Mouse (Mus musculus): Measurements from ENCODE around the gene Nxpe4. TPM values are rescaled to one million over a fixed set of nuclear protein-coding genes. Genes with fewer than 3 reads are reported as not detected.
"Not testable (repeated sequence)": the region's sequence is repeated elsewhere in the genome, so short reads cannot be mapped to it uniquely, and the experiment has no call there.

Gene Nxpe4
- polyA plus RNA-seq (2012; rRNA removed): 0.22 and 0.60 TPM in 2 replicates

DNA sequence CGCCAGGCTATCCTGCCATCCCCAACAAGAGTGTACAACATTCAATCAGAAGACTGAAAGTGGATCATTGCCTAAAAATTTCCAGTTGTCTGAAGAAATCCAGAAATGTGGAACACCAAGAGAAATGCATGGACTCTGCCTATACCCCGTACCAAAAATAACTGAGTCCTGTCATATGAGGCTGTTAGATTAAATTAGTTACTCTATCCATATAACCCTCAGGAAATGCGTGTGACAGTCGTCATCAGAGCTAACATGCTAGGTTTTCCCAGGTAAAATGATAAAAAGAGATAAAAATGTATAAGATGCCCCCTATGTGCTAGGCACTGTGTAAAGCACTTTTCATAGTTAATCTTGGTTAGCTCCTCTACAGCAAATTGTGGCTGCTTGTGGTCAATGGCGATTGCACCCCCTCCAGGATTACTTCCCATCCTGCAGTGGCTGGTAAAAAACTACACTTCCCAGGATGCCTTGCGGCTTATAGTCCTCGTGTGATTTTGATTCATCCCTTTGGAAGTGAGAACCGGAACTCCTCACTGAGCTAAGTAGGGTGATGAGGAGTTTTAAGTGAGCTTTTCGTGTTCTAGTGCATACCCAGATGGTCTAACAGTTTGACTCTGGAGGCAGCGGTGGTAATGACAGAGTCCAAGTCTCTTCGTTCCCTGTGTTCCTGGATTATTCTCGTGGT, at the start of gene Nxpe4:
Gene Nxpe4, plus strand, starts transcription at position 519 of the 688 bp plus-strand sequence.
- Histone ChIP-seq H3K27me3 (ENCODE audit: control insufficient read depth, insufficient read depth, low read length) (no peaks in the 10 kb centered on the region), H3K4me1 (ENCODE audit: control insufficient read depth, insufficient read depth, insufficient read length, low read length) (no peaks in the 10 kb centered on the region), H3K27ac (ENCODE audit: insufficient read depth, low read depth, low read length) (no peak within 1 kb of the TSS), H3K36me3 (ENCODE audit: control insufficient read depth, insufficient read depth, low read length) (no peaks in the 10 kb centered on the region), H3K4me3 (ENCODE audit: low read depth, low read length) (no peak within 1 kb of the TSS; the same call in 1 of the 2 replicates)
- WGBS: 35% methylated on average over 12 of the region's 12 CpGs
- no peak for TF ChIP-seq POLR2A (IDR thresholded peaks at IDR 0.05; ENCODE audit: low read depth, low read length)
- TF ChIP-seq CTCF (IDR thresholded peaks at IDR 0.05; ENCODE audit: extremely low read depth, insufficient read length, insufficient replicate concordance, low read depth, low read length): no peak

DNA sequence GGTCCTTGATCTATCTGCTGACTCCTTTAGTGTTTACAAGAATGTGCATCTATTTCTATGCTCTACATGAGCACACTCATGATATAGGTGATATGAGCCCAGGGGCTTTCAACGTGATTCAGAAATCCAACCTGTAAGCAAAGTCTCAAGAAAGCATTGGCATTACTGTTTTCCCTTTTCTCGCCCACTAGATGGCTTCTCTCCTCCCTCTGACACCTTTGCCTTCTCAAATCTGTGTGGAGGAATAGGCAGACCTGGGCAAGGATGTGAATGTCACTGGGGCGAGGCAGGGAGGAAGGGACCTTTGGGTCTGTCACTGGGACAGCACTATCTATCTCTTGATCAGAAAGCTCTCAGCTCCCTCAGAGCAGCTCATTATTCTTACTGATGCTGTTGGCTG, 35.0 kb upstream of the Nxpe4 start:
- 15% methylated on average over 3 of the region's 3 CpGs for WGBS
- Histone ChIP-seq H3K4me1 (ENCODE audit: control insufficient read depth, insufficient read depth, insufficient read length, low read length) (no peaks in the 10 kb centered on the region), H3K27ac (ENCODE audit: insufficient read depth, low read depth, low read length) (no peak overlapping the region)

DNA sequence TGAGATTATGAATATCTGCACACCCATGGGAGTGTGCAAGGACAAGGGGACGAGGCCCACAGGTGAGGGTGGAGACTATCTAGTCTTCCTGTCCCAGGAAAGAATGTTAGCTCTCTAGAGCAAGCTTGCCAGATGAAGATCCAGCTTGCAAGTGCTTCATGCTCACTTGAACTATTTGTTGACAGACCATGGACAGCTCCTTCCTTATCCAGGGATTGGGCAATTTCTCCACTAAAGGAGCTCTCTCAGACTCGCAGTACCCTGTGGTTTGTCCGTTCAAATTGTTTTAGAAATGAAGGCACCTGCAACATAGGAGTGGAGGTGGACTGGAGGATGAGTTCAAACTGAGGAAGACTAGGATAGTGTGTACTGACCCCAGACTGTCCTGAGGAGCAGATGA, 24.3 kb upstream of the Nxpe4 start:
- no peaks in the 10 kb centered on the region for H3K4me1 ChIP-seq (ENCODE audit: control insufficient read depth, insufficient read depth, insufficient read length, low read length)
- H3K27ac ChIP-seq (ENCODE audit: insufficient read depth, low read depth, low read length): no peak overlapping the region
- no peak overlapping the region for H3K4me3 ChIP-seq (ENCODE audit: low read depth, low read length)
- H3K36me3 ChIP-seq (ENCODE audit: control insufficient read depth, insufficient read depth, low read length): no peaks in the 10 kb centered on the region
- TF ChIP-seq CTCF (IDR thresholded peaks at IDR 0.05; ENCODE audit: extremely low read depth, insufficient read length, insufficient replicate concordance, low read depth, low read length) (no peak), POLR2A (IDR thresholded peaks at IDR 0.05; ENCODE audit: low read depth, low read length) (no peak)
- H3K27me3 ChIP-seq (ENCODE audit: control insufficient read depth, insufficient read depth, low read length): no peaks in the 10 kb centered on the region
- WGBS: 9% methylated on average over 3 of the region's 3 CpGs

More for the DNA sequence above, 35.0 kb upstream of the Nxpe4 start:
- Histone ChIP-seq H3K27me3 (ENCODE audit: control insufficient read depth, insufficient read depth, low read length) (no peaks in the 10 kb centered on the region), H3K4me3 (ENCODE audit: low read depth, low read length) (no peak overlapping the region), H3K36me3 (ENCODE audit: control insufficient read depth, insufficient read depth, low read length) (no peaks in the 10 kb centered on the region)
- no peak for TF ChIP-seq CTCF (IDR thresholded peaks at IDR 0.05; ENCODE audit: extremely low read depth, insufficient read length, insufficient replicate concordance, low read depth, low read length)
- TF ChIP-seq POLR2A (IDR thresholded peaks at IDR 0.05; ENCODE audit: low read depth, low read length): no peak

DNA sequence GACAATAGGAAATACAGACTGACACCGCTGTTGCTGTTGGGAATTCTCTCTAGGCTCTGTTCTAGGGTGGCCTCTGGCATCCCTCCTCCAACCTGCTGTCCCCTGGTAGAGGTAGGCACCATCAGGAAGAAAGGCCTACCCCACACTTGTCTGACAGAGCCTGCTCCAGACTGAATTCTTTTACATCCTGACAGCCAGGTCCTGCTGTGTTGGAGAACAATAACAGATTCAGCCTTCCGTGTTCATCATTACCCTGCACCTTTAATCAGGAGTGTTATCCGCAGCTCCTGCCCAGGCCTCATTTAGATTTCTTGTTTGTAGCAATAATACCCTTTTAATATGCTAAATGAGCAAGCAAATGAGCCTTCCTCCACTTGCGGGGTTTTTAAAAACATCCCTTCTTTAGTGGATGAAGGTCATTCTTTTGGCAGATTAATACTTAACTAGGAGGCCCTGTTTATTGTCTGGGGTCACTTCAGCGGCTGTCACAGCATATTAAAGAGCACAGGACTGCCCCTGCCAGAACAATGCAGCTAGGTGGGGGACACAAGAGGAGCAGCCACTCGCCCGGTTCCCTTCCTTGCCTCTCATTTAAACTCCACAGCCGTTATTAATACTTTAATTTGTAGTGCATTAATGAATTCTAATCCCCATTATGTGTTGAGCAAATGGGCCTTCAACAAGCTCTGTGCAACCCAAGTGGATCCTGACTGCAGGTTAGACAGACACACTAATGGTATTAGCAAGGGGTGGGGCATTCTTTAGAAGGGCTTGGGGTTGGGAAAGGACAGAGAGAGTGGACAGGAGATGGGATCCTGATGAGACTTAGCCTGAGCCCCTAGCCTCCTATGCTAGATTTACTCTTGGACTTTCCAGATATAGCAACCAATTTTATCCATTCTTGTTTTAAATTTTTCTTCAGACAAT, 21.1 kb upstream of the Nxpe4 start:
- Histone ChIP-seq H3K27ac (ENCODE audit: insufficient read depth, low read depth, low read length) (no peak overlapping the region), H3K4me3 (ENCODE audit: low read depth, low read length) (no peak overlapping the region), H3K36me3 (ENCODE audit: control insufficient read depth, insufficient read depth, low read length) (no peaks in the 10 kb centered on the region), H3K27me3 (ENCODE audit: control insufficient read depth, insufficient read depth, low read length) (no peaks in the 10 kb centered on the region), H3K4me1 (ENCODE audit: control insufficient read depth, insufficient read depth, insufficient read length, low read length) (no peaks in the 10 kb centered on the region)
- WGBS: 31% methylated on average over 8 of the region's 8 CpGs
- TF ChIP-seq POLR2A (IDR thresholded peaks at IDR 0.05; ENCODE audit: low read depth, low read length) (no peak), CTCF (IDR thresholded peaks at IDR 0.05; ENCODE audit: extremely low read depth, insufficient read length, insufficient replicate concordance, low read depth, low read length) (no peak)

DNA sequence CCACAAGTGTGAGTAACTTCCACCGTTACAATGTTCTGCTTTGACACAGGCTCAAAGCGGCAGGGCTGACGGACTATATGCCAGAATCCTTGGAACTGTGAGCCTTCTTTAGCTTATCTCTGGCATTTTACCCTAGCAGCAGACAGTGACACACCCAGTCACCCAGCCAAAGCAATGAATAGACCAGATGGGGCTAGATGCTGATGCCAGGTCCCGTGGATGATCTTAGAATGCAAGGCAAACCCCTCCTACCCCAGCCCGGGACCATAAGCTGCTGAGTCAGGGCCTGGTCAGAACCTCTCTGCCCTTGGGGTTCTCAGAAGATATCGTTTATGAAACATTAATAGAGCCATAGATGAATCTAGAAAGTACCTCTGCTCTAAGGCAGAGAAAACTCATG, 19.2 kb upstream of the Nxpe4 start:
- no peaks in the 10 kb centered on the region for H3K27me3 ChIP-seq (ENCODE audit: control insufficient read depth, insufficient read depth, low read length)
- no peaks in the 10 kb centered on the region for H3K36me3 ChIP-seq (ENCODE audit: control insufficient read depth, insufficient read depth, low read length)
- WGBS: 74% methylated on average over 6 of the region's 6 CpGs
- H3K27ac ChIP-seq (ENCODE audit: insufficient read depth, low read depth, low read length): no peak overlapping the region
- TF ChIP-seq POLR2A (IDR thresholded peaks at IDR 0.05; ENCODE audit: low read depth, low read length): no peak
- no peak for TF ChIP-seq CTCF (IDR thresholded peaks at IDR 0.05; ENCODE audit: extremely low read depth, insufficient read length, insufficient replicate concordance, low read depth, low read length)
- no peak overlapping the region for H3K4me3 ChIP-seq (ENCODE audit: low read depth, low read length)
- no peaks in the 10 kb centered on the region for H3K4me1 ChIP-seq (ENCODE audit: control insufficient read depth, insufficient read depth, insufficient read length, low read length)

DNA sequence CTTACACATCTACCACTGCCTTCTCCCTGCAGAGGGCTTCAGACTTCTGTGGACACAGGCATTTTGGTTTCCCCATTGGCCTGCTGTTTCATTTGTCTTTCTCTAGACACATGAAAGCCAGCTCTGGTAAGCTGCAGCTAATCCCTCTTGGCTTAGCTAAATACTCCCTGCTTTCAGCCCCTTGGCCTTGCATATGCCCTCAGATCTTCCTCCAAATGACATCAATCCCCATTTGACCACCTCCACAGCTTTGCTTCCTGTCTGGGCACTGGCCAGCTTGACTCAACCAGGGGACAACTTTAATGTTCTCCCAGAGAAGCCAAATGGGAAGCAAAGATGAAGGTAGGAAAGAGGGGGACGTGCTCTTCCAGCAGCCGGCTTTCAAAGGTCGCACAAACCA, 15.1 kb upstream of the Nxpe4 start:
- H3K27me3 ChIP-seq (ENCODE audit: control insufficient read depth, insufficient read depth, low read length): no peaks in the 10 kb centered on the region
- TF ChIP-seq CTCF (IDR thresholded peaks at IDR 0.05; ENCODE audit: extremely low read depth, insufficient read length, insufficient replicate concordance, low read depth, low read length) (no peak), POLR2A (IDR thresholded peaks at IDR 0.05; ENCODE audit: low read depth, low read length) (no peak)
- H3K36me3 ChIP-seq (ENCODE audit: control insufficient read depth, insufficient read depth, low read length): no peaks in the 10 kb centered on the region
- H3K4me1 ChIP-seq (ENCODE audit: control insufficient read depth, insufficient read depth, insufficient read length, low read length): no peaks in the 10 kb centered on the region
- H3K27ac ChIP-seq (ENCODE audit: insufficient read depth, low read depth, low read length): no peak overlapping the region
- no peak overlapping the region for H3K4me3 ChIP-seq (ENCODE audit: low read depth, low read length)
- 84% methylated on average over 3 of the region's 3 CpGs for WGBS

DNA sequence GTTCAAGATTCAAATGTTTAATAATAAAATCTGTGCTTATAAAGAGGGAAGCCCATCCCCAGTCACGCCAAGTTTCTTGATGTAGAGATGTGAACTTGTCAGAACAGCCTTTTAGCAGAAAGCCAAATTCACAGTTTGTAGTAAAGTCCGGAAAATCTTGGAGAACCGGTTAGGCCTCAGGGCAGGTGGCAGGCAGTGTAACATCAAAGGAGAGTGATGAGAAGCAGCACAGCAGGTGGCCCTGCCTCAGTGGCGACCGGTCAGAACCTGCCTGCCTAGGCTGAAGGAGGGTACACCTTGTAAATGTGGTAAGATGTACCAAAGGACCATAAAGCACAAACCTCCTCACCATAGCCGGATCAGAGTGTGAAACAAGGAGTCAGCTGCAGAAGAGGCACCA, 4.7 kb downstream of the Nxpe4 start:
- not testable (repeated sequence) for H3K36me3 ChIP-seq (ENCODE audit: control insufficient read depth, insufficient read depth, low read length); H3K4me3 ChIP-seq (ENCODE audit: low read depth, low read length); H3K4me1 ChIP-seq (ENCODE audit: control insufficient read depth, insufficient read depth, insufficient read length, low read length); H3K27me3 ChIP-seq (ENCODE audit: control insufficient read depth, insufficient read depth, low read length); H3K27ac ChIP-seq (ENCODE audit: insufficient read depth, low read depth, low read length)
- WGBS: 32% methylated on average over 6 of the region's 6 CpGs
